Mouse (Mus musculus) kidney, embryonic 14.5 days (tissue): ENCODE results near the gene Map4k4. TPM values are rescaled to one million over a fixed set of nuclear protein-coding genes. Genes with fewer than 3 reads are reported as not detected.

Source experiments
- ATAC-seq: fragments of 200-750 bp; cut with Nextera tagmentation; 2 replicates; pipeline ENCODE4 v1.8.0; 2017; ENCODE audit warnings: moderate number of reproducible peaks, mild to moderate bottlenecking, moderate TSS enrichment, moderate library complexity; ENCODE audit not compliant: low FRiP score, low TSS enrichment
- H3K27ac ChIP-seq: fragments of 300-500 bp; sonication (generic); 2 replicates; pipeline ENCODE4 v1.5.1; 2014; ENCODE audit warnings: low read depth, mild to moderate bottlenecking, low read length, moderate library complexity, mixed read lengths
- H3K27me3 ChIP-seq: fragments of 300-500 bp; sonication (generic); 2 replicates; pipeline ENCODE4 v1.6.1; 2014; ENCODE audit warnings: mild to moderate bottlenecking, low read length; ENCODE audit not compliant: control insufficient read depth, insufficient read depth
- H3K36me3 ChIP-seq: fragments of 300-500 bp; sonication (generic); 2 replicates; pipeline ENCODE4 v1.6.1; 2014; ENCODE audit warnings: low read length, mixed read lengths; ENCODE audit not compliant: control insufficient read depth, insufficient read depth
- H3K4me1 ChIP-seq: fragments of 300-500 bp; sonication (generic); 2 replicates; pipeline ENCODE4 v1.6.1; 2014; ENCODE audit warnings: low read length, mixed read lengths; ENCODE audit not compliant: control insufficient read depth, insufficient read depth
- H3K4me2 ChIP-seq: fragments of 300-500 bp; sonication (generic); replicated peaks from 2 replicates; pipeline ENCODE4 v1.6.1; 2014; ENCODE audit warnings: low read depth, mild to moderate bottlenecking, low read length
- H3K4me3 ChIP-seq: fragments of 300-500 bp; sonication (generic); 2 replicates; pipeline ENCODE4 v1.5.1; 2014; ENCODE audit warnings: mild to moderate bottlenecking, low read length
- H3K9ac ChIP-seq: fragments of 300-500 bp; sonication (generic); 2 replicates; pipeline ENCODE4 v1.6.1; 2014; ENCODE audit warnings: low read depth, mild to moderate bottlenecking, low read length, moderate library complexity
- H3K9me3 ChIP-seq: fragments of 300-500 bp; sonication (generic); 2 replicates; pipeline ENCODE4 v1.6.1; 2016; ENCODE audit warnings: low read length; ENCODE audit not compliant: control insufficient read depth
- WGBS: fragments of 180-500 bp; shearing (Covaris S2); extraction: QIAGEN DNeasy Blood & Tissue Kit; methylation state at CpG from one replicate; pipeline ENCODE4 v1.1.7; 2014; 5-methylcytosine and 5-hydroxymethylcytosine counted together
- polyA plus RNA-seq: library from polyadenylated mRNA; unstranded; fragments of >200 nt; fragmentation: Nextera tagmentation; extraction: Ambion mirVana; gene quantifications from 2 replicates; pipeline ENCODE4 v1.2.1, GENCODE M21; 2014

Map4k4 gene
- polyA plus RNA-seq, 1 experiment from 2014 or later = 48.2 TPM

DNA sequence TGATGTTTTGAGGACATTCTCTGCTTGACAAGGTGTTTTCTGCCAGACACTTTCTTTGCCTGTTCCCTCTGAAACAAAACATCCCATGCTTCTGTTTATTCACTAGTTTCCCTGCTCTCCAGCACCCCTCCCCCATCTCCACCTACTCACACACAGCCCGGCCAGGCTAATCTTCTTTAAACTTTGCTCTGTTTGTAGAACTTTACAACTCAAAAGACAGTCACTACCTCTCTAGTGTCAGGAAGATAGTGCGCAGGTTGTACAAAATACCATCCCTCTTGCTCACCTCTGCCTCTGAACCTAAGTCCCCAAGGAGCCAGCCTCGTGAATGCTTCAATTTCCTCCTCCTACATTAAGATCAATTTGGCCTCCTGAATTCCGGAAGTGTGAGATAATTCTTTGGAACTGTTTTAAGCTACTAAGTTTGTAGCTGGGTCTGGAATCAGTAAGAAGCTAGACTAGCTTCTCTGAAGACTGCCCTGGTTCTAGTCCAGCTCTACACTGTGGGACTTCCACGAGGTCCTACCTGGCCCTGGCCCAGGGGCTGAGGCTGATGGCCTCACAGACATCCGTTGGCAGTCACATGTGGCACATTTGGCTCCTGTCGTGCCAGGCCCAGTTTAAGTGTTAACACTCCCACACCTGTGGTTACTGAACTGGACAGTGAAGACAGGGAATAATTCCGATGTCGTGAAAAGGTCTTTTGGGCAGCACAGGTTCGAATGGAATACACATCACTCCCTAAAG lies 31.7 kb upstream of the Map4k4 start:
- WGBS = 39% methylated on average over 10 of the region's 10 CpGs

DNA sequence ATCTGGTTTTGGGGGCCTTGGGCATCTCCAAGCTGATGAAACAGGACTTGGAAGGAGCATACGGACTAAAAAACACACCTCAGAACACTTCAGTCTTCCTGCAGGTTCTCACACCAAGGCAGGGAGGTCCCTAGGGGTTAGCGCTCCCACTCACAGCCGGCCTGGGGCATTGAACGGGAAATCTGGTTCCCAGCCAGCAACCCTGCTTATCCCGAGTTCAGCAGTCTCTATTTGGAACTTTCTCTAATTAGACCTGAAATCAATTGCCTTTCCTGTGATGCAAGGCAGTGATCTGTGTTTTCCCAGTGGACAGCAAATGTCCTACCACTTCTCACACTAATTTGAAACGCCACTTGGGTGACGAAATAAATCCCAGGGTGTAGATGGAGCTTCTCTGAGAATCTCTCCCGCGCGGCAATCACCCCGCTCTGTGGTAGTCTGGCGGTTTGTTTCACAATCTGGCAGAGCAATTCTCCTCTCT lies 31.0 kb upstream of the Map4k4 start:
- 48% methylated on average over 12 of the region's 12 CpGs for WGBS
- no peak for ATAC-seq
- H3K27ac ChIP-seq = no peak overlapping the region

More for the DNA sequence above, 31.7 kb upstream of the Map4k4 start:
- H3K4me2 ChIP-seq = no peak overlapping the region
- H3K36me3 ChIP-seq = no peaks in the 10 kb centered on the region
- H3K9me3 ChIP-seq = no peaks in the 10 kb centered on the region
- H3K4me1 ChIP-seq = peaks cover 9% of the 10 kb centered on the region; the same call in 1 of the 2 replicates
- H3K27me3 ChIP-seq = no peaks in the 10 kb centered on the region
- 0 out of 2 replicates have a peak, but pooled peaks have one; percentile 39 for ATAC-seq
- no peak overlapping the region for H3K27ac ChIP-seq
- H3K4me3 ChIP-seq = no peak overlapping the region
- H3K9ac ChIP-seq = no peak overlapping the region

DNA sequence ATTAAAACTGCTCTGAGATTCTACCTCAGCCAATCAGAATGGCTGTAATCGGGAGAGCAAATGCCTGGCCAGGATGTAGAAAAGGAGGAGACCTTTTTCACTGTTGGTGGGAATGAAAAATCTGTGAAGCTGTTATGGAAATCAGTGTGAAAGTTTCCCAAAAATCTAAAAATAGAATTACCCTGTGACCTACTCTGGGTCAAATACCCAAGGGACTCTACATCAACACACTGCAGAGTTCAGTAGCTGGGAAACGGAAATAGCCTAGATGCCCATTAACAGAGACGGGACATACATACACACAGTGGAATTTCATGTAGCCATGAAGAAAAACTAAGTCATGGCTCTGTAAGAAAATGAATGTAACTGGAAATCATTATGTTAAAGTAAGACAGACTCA lies 22.7 kb upstream of the Map4k4 start:
- Histone ChIP-seq H3K4me1 (no peaks in the 10 kb centered on the region; the same call in 1 of the 2 replicates), H3K27ac (peak overlapping the region; percentile 38; the same call in 1 of the 2 replicates), H3K9ac (no peak overlapping the region), H3K27me3 (no peaks in the 10 kb centered on the region), H3K36me3 (no peaks in the 10 kb centered on the region), H3K4me3 (no peak overlapping the region), H3K4me2 (no peak overlapping the region), H3K9me3 (no peaks in the 10 kb centered on the region)
- 0 out of 2 replicates have a peak, but pooled peaks have one; percentile 49 for ATAC-seq
- WGBS = 50% methylated on average over 3 of the region's 3 CpGs

More for the DNA sequence above, 31.0 kb upstream of the Map4k4 start:
- Histone ChIP-seq H3K4me2 (no peak overlapping the region), H3K9me3 (no peaks in the 10 kb centered on the region), H3K36me3 (no peaks in the 10 kb centered on the region), H3K4me3 (no peak overlapping the region), H3K9ac (no peak overlapping the region), H3K4me1 (peaks cover 9% of the 10 kb centered on the region; the same call in 1 of the 2 replicates), H3K27me3 (no peaks in the 10 kb centered on the region)

DNA sequence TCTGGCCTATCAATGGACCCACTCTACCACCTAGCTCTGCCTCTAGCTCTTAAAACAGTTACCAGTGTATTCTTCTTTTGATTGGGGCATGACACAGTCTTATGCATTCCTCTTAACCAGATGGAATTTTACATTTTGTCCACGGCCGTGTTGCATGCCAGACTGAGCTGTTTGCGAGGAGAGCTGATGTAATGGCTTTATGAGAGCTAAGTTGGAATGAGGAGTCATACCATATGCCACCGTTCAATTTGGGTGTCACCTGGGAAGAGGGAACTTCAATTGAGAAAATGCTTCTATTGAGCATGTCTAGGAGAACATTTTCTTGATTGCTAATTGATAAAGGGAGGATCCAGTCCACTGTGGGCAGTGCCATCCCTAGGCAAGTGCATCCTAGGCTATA lies 18.2 kb upstream of the Map4k4 start:
- 87% methylated on average over 4 of the region's 4 CpGs for WGBS
- Histone ChIP-seq H3K27me3 (no peaks in the 10 kb centered on the region), H3K9me3 (no peaks in the 10 kb centered on the region), H3K9ac (no peak overlapping the region), H3K4me2 (no peak overlapping the region), H3K27ac (no peak overlapping the region), H3K36me3 (no peaks in the 10 kb centered on the region), H3K4me3 (no peak overlapping the region), H3K4me1 (peaks cover 4% of the 10 kb centered on the region; the same call in 1 of the 2 replicates)
- ATAC-seq = no peak

DNA sequence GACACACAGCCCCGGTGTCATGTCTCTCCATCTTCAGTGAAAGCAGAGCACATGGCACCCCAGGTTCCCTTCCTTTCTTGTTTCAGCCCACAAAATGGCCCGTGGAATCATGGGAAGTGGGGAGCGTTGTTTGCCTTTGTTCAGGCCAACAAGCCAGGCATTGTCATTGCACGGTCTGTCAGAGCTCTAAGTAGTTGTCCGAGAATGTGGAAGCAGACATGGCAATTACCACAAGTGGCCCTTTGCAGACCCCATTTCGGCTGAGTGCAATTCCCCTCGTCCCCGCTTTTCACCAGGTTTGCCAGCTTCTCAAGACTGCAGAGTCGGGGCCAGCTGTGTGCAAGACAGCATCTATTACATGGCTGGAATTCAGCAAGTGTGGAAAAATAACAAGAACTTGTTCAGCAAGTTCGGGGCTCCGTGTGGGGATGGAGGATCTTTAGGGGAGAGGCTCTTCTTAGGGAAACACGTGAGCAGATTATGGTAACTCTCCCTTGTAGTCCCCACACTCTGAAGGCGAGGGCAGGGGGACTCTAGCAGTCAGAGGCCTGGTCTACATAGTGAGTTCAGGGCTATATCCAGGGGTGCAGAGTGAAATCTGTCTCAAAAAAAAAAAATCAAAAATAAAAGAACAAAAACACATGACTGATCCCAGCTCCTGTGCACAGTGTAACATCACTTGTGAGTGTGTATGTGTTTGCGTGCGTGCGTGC lies 15.8 kb upstream of the Map4k4 start:
- Histone ChIP-seq H3K36me3 (no peaks in the 10 kb centered on the region), H3K4me1 (0 out of 2 replicates have a peak, but pooled peaks cover 4% of the 10 kb centered on the region), H3K4me3 (no peak overlapping the region), H3K9me3 (no peaks in the 10 kb centered on the region), H3K27ac (no peak overlapping the region), H3K4me2 (no peak overlapping the region), H3K9ac (no peak overlapping the region), H3K27me3 (no peaks in the 10 kb centered on the region)
- no peak for ATAC-seq
- WGBS = 49% methylated on average over 16 of the region's 16 CpGs

DNA sequence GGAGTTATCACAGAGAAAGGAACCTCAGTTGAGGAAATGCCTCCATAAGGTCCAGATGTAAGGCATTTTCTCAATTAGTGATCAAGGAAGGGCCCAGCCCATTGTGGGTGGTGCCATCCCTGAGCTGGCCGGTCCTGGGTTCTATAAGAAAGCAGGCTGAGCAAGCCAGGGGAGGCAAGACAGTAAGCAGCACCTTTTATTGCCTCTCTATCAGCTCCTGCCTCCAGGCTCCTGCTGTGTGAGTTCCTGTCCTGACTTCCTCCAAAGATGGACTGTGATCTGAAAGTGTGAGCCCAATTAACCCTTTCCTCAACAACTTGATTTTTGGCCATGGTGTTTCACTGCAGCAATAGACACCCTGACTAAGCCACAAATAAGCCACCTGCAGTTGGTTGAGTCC lies 12.7 kb upstream of the Map4k4 start:
- H3K9ac ChIP-seq = no peak overlapping the region
- H3K4me2 ChIP-seq = no peak overlapping the region
- no peaks in the 10 kb centered on the region for H3K9me3 ChIP-seq
- H3K27ac ChIP-seq = no peak overlapping the region
- no peaks in the 10 kb centered on the region for H3K27me3 ChIP-seq
- H3K36me3 ChIP-seq = no peaks in the 10 kb centered on the region
- WGBS = 18% methylated on average over 1 of the region's 1 CpGs
- ATAC-seq = no peak
- H3K4me3 ChIP-seq = no peak overlapping the region
- 0 out of 2 replicates have a peak, but pooled peaks cover 4% of the 10 kb centered on the region for H3K4me1 ChIP-seq

DNA sequence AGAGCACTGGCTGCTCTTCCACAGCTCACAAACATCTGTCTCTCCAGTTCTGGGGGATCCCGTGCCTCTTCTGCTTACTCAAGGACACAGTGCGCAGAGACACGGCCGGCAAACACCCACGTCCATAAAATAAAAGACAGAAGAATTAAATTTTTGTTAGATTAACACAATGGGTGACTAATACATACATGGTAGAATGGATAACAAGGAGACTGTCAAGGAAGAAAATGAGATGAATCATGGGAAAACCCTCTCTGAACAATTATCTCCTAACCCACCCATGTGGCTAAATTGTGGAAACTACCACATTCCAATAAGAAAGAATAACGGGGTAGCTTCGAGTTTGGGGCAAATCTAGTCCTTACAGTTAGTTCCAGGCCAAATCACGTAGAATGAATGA lies 11.3 kb upstream of the Map4k4 start:
- 88% methylated on average over 8 of the region's 8 CpGs for WGBS
- Histone ChIP-seq H3K27me3 (no peaks in the 10 kb centered on the region; the same call in 1 of the 2 replicates), H3K9me3 (no peaks in the 10 kb centered on the region), H3K4me3 (no peak overlapping the region), H3K27ac (no peak overlapping the region), H3K9ac (no peak overlapping the region), H3K4me2 (no peak overlapping the region), H3K36me3 (no peaks in the 10 kb centered on the region), H3K4me1 (0 out of 2 replicates have a peak, but pooled peaks cover 3% of the 10 kb centered on the region)
- no peak for ATAC-seq

DNA sequence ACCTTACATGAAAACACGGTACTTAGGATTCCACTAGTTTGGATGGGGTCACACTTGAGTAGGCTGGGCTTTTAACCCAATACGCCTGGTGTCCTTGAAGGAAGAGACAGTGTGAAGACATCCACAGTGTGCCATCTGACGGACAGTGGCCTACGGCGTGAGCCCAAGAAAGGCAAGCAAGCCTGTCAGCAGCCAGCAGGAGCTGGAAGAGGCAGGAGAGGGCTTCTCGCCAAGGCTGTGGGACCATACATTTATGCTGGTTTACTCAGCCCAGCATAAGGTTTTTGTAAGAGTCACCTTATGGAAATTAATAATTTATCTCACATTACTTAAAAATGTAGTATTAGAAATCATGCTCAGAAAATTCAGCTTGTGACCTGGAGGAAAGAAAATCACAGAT lies 10.7 kb upstream of the Map4k4 start:
- Histone ChIP-seq H3K27ac (no peak overlapping the region), H3K4me2 (no peak overlapping the region), H3K4me1 (no peaks in the 10 kb centered on the region), H3K4me3 (no peak overlapping the region), H3K27me3 (no peaks in the 10 kb centered on the region; the same call in 1 of the 2 replicates), H3K9ac (no peak overlapping the region), H3K9me3 (no peaks in the 10 kb centered on the region), H3K36me3 (no peaks in the 10 kb centered on the region)
- WGBS = 67% methylated on average over 6 of the region's 6 CpGs
- no peak for ATAC-seq
